Mouse (Mus musculus) kidney, adult 2 months (tissue): ENCODE data around the gene Lrrc4c. TPM values are rescaled to one million over a fixed set of nuclear protein-coding genes. Genes with fewer than 3 reads are reported as not detected.

Source experiments
- DNase-seq: peaks from one replicate; pipeline ENCODE4 v3.0.0; 2021
- H3K27ac ChIP-seq: fragments of 200-500 bp; 2 replicates; pipeline ENCODE4 v1.5.1; 2012; ENCODE audit warnings: low read depth, low read length, control low read depth, inconsistent platforms; ENCODE audit not compliant: insufficient read depth
- H3K27me3 ChIP-seq: fragments of 200-500 bp; replicated peaks from 2 replicates; pipeline ENCODE4 v1.6.1; 2012; ENCODE audit warnings: mild to moderate bottlenecking, moderate library complexity, low read length, inconsistent platforms; ENCODE audit not compliant: control insufficient read depth, insufficient read depth
- H3K36me3 ChIP-seq: fragments of 200-500 bp; 2 replicates; pipeline ENCODE4 v1.6.1; 2012; ENCODE audit warnings: mild to moderate bottlenecking, moderate library complexity, low read length, inconsistent platforms; ENCODE audit not compliant: control insufficient read depth, insufficient read depth
- H3K4me1 ChIP-seq: fragments of 200-500 bp; 2 replicates; pipeline ENCODE4 v1.6.1; 2011; ENCODE audit warnings: low read length; ENCODE audit not compliant: control insufficient read depth, insufficient read depth
- H3K4me3 ChIP-seq: fragments of 200-500 bp; 2 replicates; pipeline ENCODE4 v1.5.1; 2011; ENCODE audit warnings: mild to moderate bottlenecking, low read depth, low read length, control low read depth; ENCODE audit not compliant: insufficient read depth
- CTCF ChIP-seq: fragments of 200-500 bp; conservative IDR thresholded peaks from 2 replicates; pipeline ENCODE4 v1.5.1; 2011; ENCODE audit warnings: low read depth, mild to moderate bottlenecking, control low read depth, low read length, moderate library complexity, mixed read lengths; ENCODE audit not compliant: insufficient read depth, insufficient read length
- POLR2A ChIP-seq: fragments of 200-500 bp; IDR thresholded peaks from one replicate; pipeline ENCODE4 v1.6.1; 2011; ENCODE audit warnings: low read depth, low read length, control low read depth
- WGBS: fragments of 180-500 bp; shearing (Covaris S2); methylation state at CpG from one replicate; pipeline ENCODE4 v1.1.7; 2018; 5-methylcytosine and 5-hydroxymethylcytosine counted together
- polyA plus RNA-seq: library from polyadenylated mRNA; depleted of rRNA; stranded (reverse); fragments of >200 nt; gene quantifications from 2 replicates; pipeline ENCODE4 v1.2.3, GENCODE M21; 2012

Lrrc4c gene
- polyA plus RNA-seq, 1 experiment, result 0.23 TPM

DNA sequence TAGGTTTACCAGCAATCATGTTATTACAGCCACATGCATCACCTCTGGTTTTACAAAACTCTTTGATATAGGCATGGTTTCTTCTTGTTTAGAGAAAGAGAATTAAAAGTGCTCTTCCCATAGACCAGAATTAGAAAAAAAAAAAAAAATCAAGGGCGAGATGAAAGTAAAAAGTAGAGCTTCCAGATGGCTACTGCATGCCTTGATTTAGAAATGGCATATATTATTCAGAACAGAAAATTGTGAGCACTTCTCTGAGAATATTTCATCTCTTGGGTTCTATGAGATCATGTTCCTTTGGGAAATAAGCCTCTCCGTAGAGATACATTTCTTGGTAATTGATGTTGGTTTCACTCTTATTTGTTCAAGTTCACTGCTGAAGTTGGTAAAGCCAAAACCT, 1322.0 kb downstream of the Lrrc4c start:
- 88% methylated on average over 2 of the region's 2 CpGs for WGBS
- TF ChIP-seq CTCF, result no peak
- TF ChIP-seq POLR2A, result no peak
- Histone ChIP-seq H3K27me3 (no peaks in the 10 kb centered on the region), H3K27ac (no peak overlapping the region), H3K4me1 (no peaks in the 10 kb centered on the region), H3K4me3 (no peak overlapping the region), H3K36me3 (no peaks in the 10 kb centered on the region)
- DNase-seq, result no peak

DNA sequence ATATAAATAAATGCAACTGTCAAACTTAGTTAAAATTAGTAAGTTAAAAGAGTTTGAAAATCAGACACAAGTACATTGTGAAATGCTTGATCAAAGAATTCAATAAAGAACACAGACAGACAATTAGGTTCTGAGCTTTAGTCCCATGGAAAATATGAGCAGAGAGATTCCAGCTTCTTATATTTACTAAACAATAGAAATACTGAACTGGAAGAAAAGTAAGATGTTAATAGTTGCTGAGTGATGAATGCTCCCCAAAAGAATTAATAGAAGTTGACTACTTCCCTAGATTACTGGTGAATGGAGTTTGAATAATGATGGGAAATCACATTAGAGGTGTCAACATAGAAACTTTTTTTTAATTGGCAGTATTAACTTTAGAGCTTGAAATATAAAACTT, 1323.7 kb downstream of the Lrrc4c start:
- TF ChIP-seq CTCF, result no peak
- no peak for TF ChIP-seq POLR2A
- DNase-seq, result no peak

DNA sequence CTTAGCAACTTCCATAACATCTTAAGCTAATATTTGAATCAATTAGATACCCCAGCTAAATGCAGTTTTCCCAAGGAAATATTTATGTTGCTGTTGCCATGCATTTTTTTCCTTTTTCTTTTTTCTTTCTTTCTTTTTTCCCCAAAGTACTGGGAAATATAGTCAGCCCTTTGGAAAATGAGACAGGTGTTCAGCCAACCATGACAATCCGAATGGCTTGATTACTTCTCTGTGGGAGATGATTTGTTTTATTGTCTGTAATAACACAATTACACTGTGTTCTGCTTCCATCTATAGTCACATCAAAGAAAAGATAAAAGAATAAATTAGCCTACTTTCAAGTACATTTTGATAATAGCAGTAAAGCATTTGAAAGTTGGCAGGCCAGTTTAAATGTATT, 1334.7 kb downstream of the Lrrc4c start:
- no peaks in the 10 kb centered on the region for H3K27me3 ChIP-seq
- no peak for DNase-seq
- no peaks in the 10 kb centered on the region for H3K36me3 ChIP-seq
- no peaks in the 10 kb centered on the region for H3K4me1 ChIP-seq
- no peak overlapping the region for H3K27ac ChIP-seq
- 30% methylated on average over 1 of the region's 1 CpGs for WGBS
- H3K4me3 ChIP-seq, result no peak overlapping the region
- TF ChIP-seq CTCF (no peak), POLR2A (no peak)

More for the DNA sequence above, 1323.7 kb downstream of the Lrrc4c start:
- Histone ChIP-seq H3K4me1 (no peaks in the 10 kb centered on the region), H3K4me3 (no peak overlapping the region), H3K36me3 (no peaks in the 10 kb centered on the region), H3K27me3 (no peaks in the 10 kb centered on the region), H3K27ac (no peak overlapping the region)
